Mouse (Mus musculus) kidney, postnatal 25 days (tissue): ENCODE measurements around the gene Abhd4.

ENCODE experiments used
- DNase-seq, 2 experiments: peaks; one replicate each; pipeline ENCODE4 v3.0.0; 2021; ENCODE audit warnings: mixed read lengths in 2 of 2

Abhd4 gene

GRCm38 (mm10) chr14:54253741-54254291 is at the start of gene Abhd4, which contains the start of gene Dad1:
TSS of gene Abhd4 (plus strand) at chr14:54254188.
TSS of gene Dad1 (minus strand) at chr14:54254104.
- DNase-seq: peak; percentile 97 to 98

GRCm38 (mm10) chr14:54204311-54204710 is 49.7 kb upstream of the Abhd4 start:
- no peak for DNase-seq

GRCm38 (mm10) chr14:54204786-54205185 is 49.2 kb upstream of the Abhd4 start:
- no peak for DNase-seq

GRCm38 (mm10) chr14:54205904-54206303 is 48.1 kb upstream of the Abhd4 start:
- no peak for DNase-seq

GRCm38 (mm10) chr14:54206309-54206708 is 47.7 kb upstream of the Abhd4 start:
- DNase-seq: no peak

- DNase-seq: no peak
Observed at GRCm38 (mm10) chr14:54206750-54207550, 47.0 kb upstream of the Abhd4 start.

GRCm38 (mm10) chr14:54207924-54208323 is 46.1 kb upstream of the Abhd4 start:
- DNase-seq: no peak

- DNase-seq: no peak
Observed at GRCm38 (mm10) chr14:54208741-54209140, 45.2 kb upstream of the Abhd4 start.

- DNase-seq: no peak
Observed at GRCm38 (mm10) chr14:54209932-54210331, 44.1 kb upstream of the Abhd4 start.

GRCm38 (mm10) chr14:54210401-54210800 is 43.6 kb upstream of the Abhd4 start:
- no peak for DNase-seq

- no peak for DNase-seq
Observed at GRCm38 (mm10) chr14:54211199-54211598, 42.8 kb upstream of the Abhd4 start.

GRCm38 (mm10) chr14:54211755-54212154 is 42.2 kb upstream of the Abhd4 start:
- DNase-seq: no peak

- no peak for DNase-seq
Observed at GRCm38 (mm10) chr14:54213734-54214133, 40.3 kb upstream of the Abhd4 start.

- DNase-seq: no peak
Observed at GRCm38 (mm10) chr14:54214477-54214876, 39.5 kb upstream of the Abhd4 start.

GRCm38 (mm10) chr14:54214901-54215300 is 39.1 kb upstream of the Abhd4 start:
- no peak for DNase-seq

GRCm38 (mm10) chr14:54216126-54216525 is 37.9 kb upstream of the Abhd4 start:
- DNase-seq: peak; percentile 73 to 74

GRCm38 (mm10) chr14:54218233-54218632 is 35.8 kb upstream of the Abhd4 start:
- no peak for DNase-seq

GRCm38 (mm10) chr14:54218721-54219120 is 35.3 kb upstream of the Abhd4 start:
- DNase-seq: no peak

GRCm38 (mm10) chr14:54219256-54219655 is 34.7 kb upstream of the Abhd4 start:
- no peak for DNase-seq

- no peak for DNase-seq
Observed at GRCm38 (mm10) chr14:54219849-54220248, 34.1 kb upstream of the Abhd4 start.

- no peak for DNase-seq
Observed at GRCm38 (mm10) chr14:54220726-54221494, 33.1 kb upstream of the Abhd4 start.

- DNase-seq: no peak
Observed at GRCm38 (mm10) chr14:54221641-54222040, 32.3 kb upstream of the Abhd4 start.

- no peak for DNase-seq
Observed at GRCm38 (mm10) chr14:54222289-54222727, 31.7 kb upstream of the Abhd4 start.
